Mouse (Mus musculus) small intestine, adult 2 months (tissue): ENCODE results near the gene Cmtr1. TPM values are rescaled to one million over a fixed set of nuclear protein-coding genes. Genes with fewer than 3 reads are reported as not detected.

Experiments used
- H3K27ac ChIP-seq: fragments of 200-500 bp; 2 replicates; pipeline ENCODE4 v1.5.1; 2012; ENCODE audit warnings: low read depth, low read length, control low read depth, inconsistent platforms; ENCODE audit not compliant: insufficient read depth
- H3K27me3 ChIP-seq: fragments of 200-500 bp; 2 replicates; pipeline ENCODE4 v1.6.1; 2012; ENCODE audit warnings: mild to moderate bottlenecking, moderate library complexity, low read length, inconsistent platforms; ENCODE audit not compliant: control insufficient read depth, insufficient read depth
- H3K36me3 ChIP-seq: fragments of 200-500 bp; 2 replicates; pipeline ENCODE4 v1.6.1; 2012; ENCODE audit warnings: mild to moderate bottlenecking, low read length, control low read depth, inconsistent platforms; ENCODE audit not compliant: control insufficient read depth, insufficient read depth
- H3K4me1 ChIP-seq: fragments of 200-500 bp; 2 replicates; pipeline ENCODE4 v1.6.1; 2012; ENCODE audit warnings: low read length, inconsistent platforms, mixed read lengths; ENCODE audit not compliant: control insufficient read depth, insufficient read depth, insufficient read length
- H3K4me3 ChIP-seq: fragments of 200-500 bp; 2 replicates; pipeline ENCODE4 v1.5.1; 2012; ENCODE audit warnings: low read depth, mild to moderate bottlenecking, control low read depth, inconsistent platforms, low read length, moderate library complexity
- CTCF ChIP-seq: fragments of 200-500 bp; IDR thresholded peaks from 2 replicates; pipeline ENCODE4 v1.5.1; 2012; ENCODE audit warnings: low read depth, mild to moderate bottlenecking, control low read depth, inconsistent platforms, low read length, moderate library complexity, mixed read lengths; ENCODE audit not compliant: insufficient replicate concordance, insufficient read length; ENCODE audit errors: extremely low read depth
- POLR2A ChIP-seq: fragments of 200-500 bp; IDR thresholded peaks from 2 replicates; pipeline ENCODE4 v1.6.1; 2012; ENCODE audit warnings: low read depth, mild to moderate bottlenecking, control low read depth, inconsistent platforms, low read length, moderate library complexity
- WGBS: fragments of 180-500 bp; shearing (Covaris S2); methylation state at CpG from one replicate; pipeline ENCODE4 v1.1.7; 2018; 5-methylcytosine and 5-hydroxymethylcytosine counted together
- polyA plus RNA-seq: library from polyadenylated mRNA; depleted of rRNA; stranded (reverse); fragments of >200 nt; gene quantifications from 2 replicates; pipeline ENCODE4 v1.2.3, GENCODE M21; 2012

The Cmtr1 gene
- polyA plus RNA-seq, 1 experiment: 11.7 TPM

GRCm38 (mm10) chr17:29683127-29683526, 22.7 kb downstream of the Cmtr1 start:
- H3K36me3 ChIP-seq: peaks cover 86% of the 10 kb centered on the region

DNA sequence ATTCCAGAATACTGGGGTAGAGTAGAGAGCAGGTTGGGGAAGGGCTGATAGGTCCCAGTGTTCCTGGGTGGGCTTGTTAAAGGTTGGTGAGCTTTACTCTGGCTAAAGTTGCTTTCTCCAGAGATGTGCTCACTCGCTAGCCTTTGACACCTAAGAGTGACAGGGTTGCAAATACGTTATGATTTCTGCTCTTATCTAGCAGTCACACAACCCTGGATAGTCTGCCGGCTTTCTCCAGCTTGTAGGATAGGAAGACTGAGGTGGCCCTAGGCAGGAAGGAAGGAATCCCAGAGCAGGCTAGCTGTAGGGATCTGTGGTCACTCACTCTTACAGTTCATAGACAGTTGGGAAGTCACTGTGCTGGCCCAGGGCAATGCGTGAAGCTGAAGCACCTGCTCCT, 23.9 kb downstream of the Cmtr1 start:
- no peaks in the 10 kb centered on the region for H3K27me3 ChIP-seq
- H3K36me3 ChIP-seq: peaks cover 82% of the 10 kb centered on the region
- TF ChIP-seq POLR2A: no peak
- no peak for TF ChIP-seq CTCF
- 92% methylated on average over 4 of the region's 4 CpGs for WGBS
- H3K4me3 ChIP-seq: no peak overlapping the region
- H3K27ac ChIP-seq: no peak overlapping the region
- no peaks in the 10 kb centered on the region for H3K4me1 ChIP-seq

More at GRCm38 (mm10) chr17:29683127-29683526, 22.7 kb downstream of the Cmtr1 start:
- Histone ChIP-seq H3K27ac (no peak overlapping the region), H3K4me3 (no peak overlapping the region), H3K4me1 (no peaks in the 10 kb centered on the region), H3K27me3 (no peaks in the 10 kb centered on the region)
- WGBS: 91% methylated on average over 2 of the region's 2 CpGs
- no peak for TF ChIP-seq POLR2A
- TF ChIP-seq CTCF: no peak

DNA sequence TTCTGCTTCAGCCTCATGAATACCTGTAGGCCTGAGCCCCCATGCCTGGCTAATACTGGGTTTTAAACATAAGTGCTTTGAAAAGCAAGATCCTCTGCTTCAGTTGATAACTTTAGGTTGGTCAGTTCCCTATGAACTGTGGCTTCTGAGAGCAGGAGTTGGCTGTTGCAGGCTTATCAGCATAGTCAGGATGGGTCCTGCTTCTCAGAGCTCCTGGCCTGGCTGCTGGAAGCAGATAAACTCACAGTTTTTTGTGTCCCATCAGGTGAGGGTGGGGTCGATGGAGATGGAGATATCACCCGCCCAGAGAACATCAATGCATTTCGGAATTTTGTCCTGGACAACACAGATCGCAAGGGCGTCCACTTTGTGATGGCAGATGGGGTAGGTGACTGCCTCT, 26.4 kb downstream of the Cmtr1 start:
- H3K4me3 ChIP-seq: no peak overlapping the region
- H3K36me3 ChIP-seq: peaks cover 81% of the 10 kb centered on the region
- TF ChIP-seq POLR2A: no peak
- TF ChIP-seq CTCF: no peak
- 95% methylated on average over 5 of the region's 5 CpGs for WGBS
- H3K27me3 ChIP-seq: no peaks in the 10 kb centered on the region
- H3K27ac ChIP-seq: no peak overlapping the region
- no peaks in the 10 kb centered on the region for H3K4me1 ChIP-seq

DNA sequence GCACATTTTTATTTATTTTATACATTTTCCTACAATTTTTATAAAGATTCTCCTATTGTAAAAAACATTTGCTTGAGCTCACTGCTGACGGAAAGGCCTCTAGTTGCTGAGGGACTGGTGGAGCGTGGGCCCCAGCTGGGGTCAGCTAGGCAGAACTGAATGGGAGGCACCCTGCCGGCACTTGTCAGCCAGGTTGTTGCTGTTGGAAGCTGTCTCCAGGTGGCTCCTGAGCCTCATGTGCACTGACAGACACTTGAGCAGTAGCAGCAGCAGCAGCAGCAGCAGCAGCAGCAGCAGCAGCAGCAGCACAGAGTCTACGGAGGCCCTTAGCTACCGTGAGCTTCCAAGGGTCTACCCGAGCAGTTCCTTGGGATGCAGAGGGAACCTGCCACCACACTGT, 27.0 kb downstream of the Cmtr1 start:
- no peaks in the 10 kb centered on the region for H3K4me1 ChIP-seq
- 94% methylated on average over 6 of the region's 6 CpGs for WGBS
- H3K27ac ChIP-seq: no peak overlapping the region
- TF ChIP-seq CTCF: no peak
- no peak for TF ChIP-seq POLR2A
- H3K27me3 ChIP-seq: no peaks in the 10 kb centered on the region
- peaks cover 77% of the 10 kb centered on the region for H3K36me3 ChIP-seq
- no peak overlapping the region for H3K4me3 ChIP-seq

- Histone ChIP-seq H3K27me3 (no peaks in the 10 kb centered on the region), H3K4me3 (no peak overlapping the region), H3K27ac (no peak overlapping the region), H3K36me3 (peaks cover 74% of the 10 kb centered on the region), H3K4me1 (no peaks in the 10 kb centered on the region)
- 96% methylated on average over 10 of the region's 10 CpGs for WGBS
- no peak for TF ChIP-seq CTCF
- TF ChIP-seq POLR2A: no peak
Measured at GRCm38 (mm10) chr17:29688610-29689009, 28.2 kb downstream of the Cmtr1 start.

DNA sequence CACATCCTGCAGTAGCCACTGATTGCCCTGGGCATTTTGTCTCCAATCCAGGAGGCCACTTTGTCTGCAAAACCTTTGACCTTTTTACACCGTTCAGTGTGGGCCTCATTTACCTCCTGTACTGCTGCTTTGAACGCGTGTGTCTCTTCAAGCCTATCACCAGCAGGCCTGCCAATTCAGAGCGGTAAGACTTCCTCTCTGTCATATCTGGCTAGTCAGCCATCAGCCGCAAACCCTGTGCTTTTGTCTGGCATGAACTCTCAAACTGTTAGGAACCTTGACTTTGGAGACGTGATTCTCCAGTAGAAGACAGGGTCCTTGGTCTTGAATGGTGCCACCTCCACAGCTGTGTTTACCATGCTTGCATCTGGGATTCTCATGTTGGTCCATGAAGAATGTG, 29.9 kb downstream of the Cmtr1 start:
- Histone ChIP-seq H3K4me1 (no peaks in the 10 kb centered on the region), H3K27ac (no peak overlapping the region), H3K4me3 (no peak overlapping the region), H3K27me3 (no peaks in the 10 kb centered on the region), H3K36me3 (peaks cover 77% of the 10 kb centered on the region)
- TF ChIP-seq POLR2A (no peak), CTCF (no peak)
- 81% methylated on average over 6 of the region's 6 CpGs for WGBS

DNA sequence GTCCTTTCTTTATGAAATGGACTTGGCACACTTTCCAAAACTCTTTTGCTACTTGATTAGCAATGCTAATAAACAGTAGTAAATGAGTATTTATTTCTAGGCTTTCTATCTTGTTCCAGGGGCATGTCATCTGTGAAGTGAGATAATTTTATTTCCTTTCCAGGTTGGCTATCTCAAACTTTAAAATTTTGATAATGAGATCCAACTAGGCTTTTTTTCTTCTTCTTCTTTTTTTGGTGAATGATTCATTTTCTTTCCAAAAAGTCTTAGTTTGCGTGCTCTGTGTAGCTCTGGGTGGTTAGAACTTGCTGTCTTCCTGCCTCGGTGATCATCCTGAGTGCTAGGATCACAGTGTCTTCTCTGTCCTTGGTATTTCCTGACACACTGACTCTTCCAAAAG, 32.4 kb downstream of the Cmtr1 start:
- no peaks in the 10 kb centered on the region for H3K4me1 ChIP-seq
- H3K4me3 ChIP-seq: no peak overlapping the region
- H3K27me3 ChIP-seq: no peaks in the 10 kb centered on the region
- no peak for TF ChIP-seq CTCF
- TF ChIP-seq POLR2A: no peak
- H3K27ac ChIP-seq: no peak overlapping the region
- WGBS: 94% methylated on average over 2 of the region's 2 CpGs
- peaks cover 68% of the 10 kb centered on the region for H3K36me3 ChIP-seq

GRCm38 (mm10) chr17:29693571-29693970, 33.2 kb downstream of the Cmtr1 start:
- peaks cover 71% of the 10 kb centered on the region for H3K36me3 ChIP-seq
- H3K4me1 ChIP-seq: no peaks in the 10 kb centered on the region
- no peaks in the 10 kb centered on the region for H3K27me3 ChIP-seq
- no peak overlapping the region for H3K4me3 ChIP-seq
- WGBS: 63% methylated on average over 2 of the region's 2 CpGs
- H3K27ac ChIP-seq: no peak overlapping the region
- TF ChIP-seq POLR2A (no peak), CTCF (no peak)
